Mouse (Mus musculus) olfactory bulb, adult 2 months (tissue): ENCODE measurements around the gene Galnt3.

Experiments
- CTCF ChIP-seq: fragments of 200-500 bp; IDR thresholded peaks from 2 replicates; pipeline ENCODE4 v1.5.1; 2012; ENCODE audit warnings: low read depth, mild to moderate bottlenecking, low read length, moderate library complexity; ENCODE audit not compliant: insufficient read depth
- POLR2A ChIP-seq: fragments of 200-500 bp; IDR thresholded peaks from 2 replicates; pipeline ENCODE4 v1.6.1; 2012; ENCODE audit warnings: mild to moderate bottlenecking, low read depth, low read length, moderate library complexity; ENCODE audit not compliant: insufficient read depth

DNA sequence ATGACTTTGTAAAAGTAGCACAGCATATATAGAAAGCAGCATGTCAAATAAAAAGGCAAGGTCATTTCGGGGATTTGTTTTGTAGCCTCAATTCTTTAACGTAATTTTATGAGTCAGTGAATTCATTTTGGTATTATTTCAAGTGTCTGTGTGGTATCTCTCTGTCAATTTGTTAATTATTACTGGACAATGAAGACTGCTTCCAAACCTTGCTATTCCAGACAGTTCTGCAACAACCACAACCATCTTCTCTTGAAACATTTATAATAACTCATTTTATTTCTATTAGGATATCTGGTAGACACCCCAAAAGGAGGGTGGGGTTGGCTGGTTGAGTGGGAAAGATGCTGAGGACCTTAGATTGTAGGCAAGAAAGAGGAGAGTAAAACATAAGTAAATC is 4.1 kb upstream of the Galnt3 start:
- TF ChIP-seq CTCF (no peak), POLR2A (no peak)
